Mouse (Mus musculus): Measurements from ENCODE around the gene Rhbdf2.
A peak's percentile ranks its signal among the peaks of the same experiment; 100 is the strongest.

Rhbdf2 gene

DNA sequence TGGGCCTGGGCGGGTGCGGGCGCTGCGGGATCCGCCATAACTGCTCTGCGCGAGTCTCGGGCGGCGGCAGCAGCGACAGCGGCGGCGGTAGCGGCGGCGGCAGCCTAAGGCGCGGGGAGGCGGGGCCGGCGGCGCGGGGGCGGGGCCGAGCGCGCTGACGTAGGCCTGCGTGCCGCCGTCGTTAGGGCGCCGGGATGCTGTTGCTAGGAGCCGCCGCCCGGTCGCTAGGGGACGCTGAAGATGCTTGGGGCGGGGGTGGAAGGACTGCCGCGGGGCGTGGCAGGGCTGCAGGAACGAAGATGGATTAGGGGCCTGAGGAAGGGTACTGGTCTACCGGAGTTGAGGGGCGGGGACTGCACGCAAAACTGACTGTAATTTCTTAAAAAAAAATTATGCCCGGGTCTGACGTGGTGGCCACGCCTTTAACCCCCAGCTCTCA lies 45.4 kb downstream of the Rhbdf2 start, which contains the start of gene Ube2o:
TSS of gene Ube2o (minus strand) at position 72 of the 439 bp plus-strand sequence.
- peak; percentile 88 for DNase-seq

DNA sequence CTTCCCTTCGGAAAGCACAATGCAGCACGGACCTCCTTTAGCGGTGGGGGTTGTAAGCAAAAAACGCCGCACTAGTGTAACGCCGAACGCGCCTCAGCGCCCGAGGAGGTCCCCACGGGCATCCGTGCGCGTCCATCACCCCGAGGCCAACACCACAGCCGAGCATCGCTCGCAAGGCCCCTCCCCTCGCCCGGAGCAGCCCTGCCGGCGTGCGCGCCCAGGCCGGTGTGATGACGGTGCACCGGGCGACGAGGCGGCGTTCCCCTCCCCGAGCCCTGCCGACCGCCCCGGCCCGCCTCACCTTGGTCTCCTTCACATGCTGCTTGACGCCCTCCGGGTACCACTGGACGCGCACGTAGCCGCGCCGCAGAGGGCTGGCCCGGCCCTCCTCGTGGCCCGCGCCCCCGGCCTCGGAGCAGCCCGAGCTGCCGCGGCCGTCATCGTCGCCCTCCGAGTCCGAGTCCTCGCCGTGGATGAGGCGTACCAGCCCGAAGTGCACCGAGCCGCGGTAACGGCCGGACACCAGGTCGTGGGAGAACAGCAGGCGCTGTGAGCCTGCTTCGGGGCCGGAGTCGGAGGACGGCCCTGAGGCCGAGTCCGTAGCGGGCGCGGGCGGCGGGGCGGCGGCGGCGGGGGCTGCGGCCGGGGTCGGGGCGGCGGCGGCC lies 46.0 kb downstream of the Rhbdf2 start:
- DNase-seq, result peak; percentile 48

DNA sequence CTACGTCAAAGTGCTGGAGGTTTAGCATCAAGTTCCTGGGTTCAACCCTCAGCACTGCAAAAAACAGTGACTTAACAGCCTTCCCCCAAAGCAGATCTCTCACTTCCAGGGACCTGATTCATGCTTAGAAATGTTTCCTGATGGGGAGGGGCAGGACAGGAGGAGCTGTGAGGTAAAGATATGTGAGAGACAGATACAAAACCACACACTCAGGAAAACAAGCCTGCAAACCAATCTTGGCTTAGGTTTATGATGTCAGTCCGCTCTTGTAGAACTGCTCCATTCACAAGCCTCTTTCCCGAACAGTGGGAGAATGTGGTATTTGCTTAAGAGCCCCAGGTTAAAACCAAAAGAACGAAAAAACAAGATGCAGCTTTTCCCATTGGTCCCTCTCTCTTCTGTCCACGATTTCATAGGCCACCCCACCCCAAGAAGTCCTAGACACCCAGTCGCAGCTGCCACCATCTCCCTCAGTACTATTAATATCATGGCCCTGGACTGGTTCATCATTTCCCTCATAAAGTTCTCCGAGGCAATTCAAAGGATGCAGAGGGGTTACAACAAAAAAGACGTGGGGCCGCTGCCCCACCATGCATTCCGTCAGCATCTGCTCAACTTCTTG lies 46.7 kb downstream of the Rhbdf2 start:
- no peak for DNase-seq

DNA sequence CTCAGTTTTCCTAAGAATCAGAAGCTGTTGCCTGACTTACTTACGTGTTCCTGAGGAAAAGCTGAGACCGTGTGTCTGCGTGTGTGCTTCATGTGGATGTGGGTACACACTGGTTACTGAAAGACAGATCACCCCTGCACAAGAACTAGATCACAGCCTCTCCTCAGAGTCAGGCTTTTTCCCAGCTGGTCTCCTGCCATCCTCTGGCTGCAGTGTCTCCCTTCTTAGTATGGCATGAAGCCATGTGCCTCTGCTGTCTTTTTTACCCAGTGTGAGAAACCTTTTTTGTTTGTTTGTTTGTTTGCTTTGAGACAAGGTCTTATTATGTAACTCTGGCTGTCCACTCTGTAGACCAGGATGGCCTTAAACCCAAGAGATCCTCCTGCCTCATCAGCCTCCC lies 47.5 kb downstream of the Rhbdf2 start:
- no peak for DNase-seq

DNA sequence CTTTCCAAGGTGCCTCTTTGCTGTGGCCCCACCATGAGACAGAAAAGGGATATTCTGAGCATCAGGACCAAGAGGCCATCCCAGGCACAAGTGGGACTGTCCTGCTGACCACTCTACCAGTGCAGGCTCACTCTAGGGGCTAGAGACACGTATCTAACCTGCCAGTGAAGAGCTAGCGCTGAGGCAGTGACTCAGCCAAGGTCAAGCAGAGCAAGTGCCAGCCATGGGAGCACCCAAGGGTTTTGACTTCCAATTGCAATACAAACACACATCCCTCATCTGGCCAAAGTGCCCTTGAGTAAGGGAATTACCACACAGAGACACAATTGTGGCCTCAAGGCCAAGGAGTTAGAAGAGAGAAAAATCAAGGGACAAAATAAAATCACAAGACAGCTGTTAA lies 51.4 kb downstream of the Rhbdf2 start:
- DNase-seq, result no peak

DNA sequence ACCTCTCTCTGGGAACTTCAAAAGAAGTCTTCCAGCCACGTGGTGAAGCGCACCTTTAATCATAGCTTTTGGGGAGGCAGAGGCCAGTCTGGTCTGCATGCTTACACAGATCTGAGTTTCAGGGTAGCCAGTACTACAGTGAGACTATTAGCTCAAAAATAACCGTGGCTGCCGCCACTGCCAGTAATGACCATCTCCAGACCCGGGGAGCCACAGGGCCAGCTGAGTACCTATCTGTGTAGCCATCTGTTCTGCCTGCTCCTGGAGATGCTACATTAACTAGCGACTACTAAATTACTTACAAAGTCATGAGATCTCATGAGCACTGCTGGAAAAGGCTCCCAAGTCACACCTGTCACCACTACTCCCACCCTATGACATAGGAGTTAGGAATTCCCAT lies 51.8 kb downstream of the Rhbdf2 start:
- no peak for DNase-seq

GRCm38 (mm10) chr11:116574486-116574885 lies 52.3 kb downstream of the Rhbdf2 start:
- DNase-seq, result no peak

- DNase-seq, result no peak
Measured at GRCm38 (mm10) chr11:116572756-116573543, 53.9 kb downstream of the Rhbdf2 start.

DNA sequence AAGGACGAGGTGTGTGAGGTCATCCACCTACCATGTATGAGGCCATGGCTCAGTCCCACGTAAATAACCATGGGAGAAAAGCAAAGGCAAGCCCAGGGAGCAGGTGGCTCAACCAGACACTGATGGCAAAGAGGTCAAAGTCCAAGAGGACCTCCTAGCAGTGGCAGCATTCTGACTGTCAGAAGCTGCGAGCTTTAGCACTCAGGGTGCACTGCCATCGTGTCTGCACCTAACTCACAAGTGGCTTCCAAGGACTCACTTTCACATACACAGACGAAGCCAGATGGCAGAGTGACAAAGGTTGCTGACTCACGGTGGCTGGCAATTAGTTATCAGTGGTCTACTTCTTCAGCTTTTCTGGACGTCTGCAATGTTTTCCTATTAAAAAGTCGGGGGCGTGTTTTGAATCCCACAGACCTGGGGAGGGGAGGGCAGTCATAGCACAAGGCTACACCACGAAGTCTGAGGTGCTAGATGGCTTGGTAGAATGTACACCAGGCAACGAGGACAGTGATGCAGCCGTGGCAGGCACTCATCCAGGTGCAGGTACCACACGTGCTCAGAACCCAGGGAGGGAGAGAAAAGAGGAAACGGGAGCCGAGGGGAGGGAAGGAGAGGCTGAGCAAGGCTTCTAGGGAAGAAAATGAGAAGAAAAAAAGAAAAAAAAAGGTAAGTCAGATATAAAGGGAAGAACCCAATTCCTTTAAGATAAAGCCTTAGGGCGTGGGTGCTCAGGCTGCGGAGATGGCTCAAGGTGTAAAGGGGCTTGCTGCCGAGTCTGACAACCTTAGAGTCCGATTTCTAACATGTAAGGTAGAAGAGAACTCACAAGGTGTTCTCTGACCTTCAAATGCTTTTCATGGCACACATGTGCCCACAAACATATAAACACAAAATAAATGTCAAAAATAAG lies 54.8 kb downstream of the Rhbdf2 start:
- DNase-seq, result no peak

DNA sequence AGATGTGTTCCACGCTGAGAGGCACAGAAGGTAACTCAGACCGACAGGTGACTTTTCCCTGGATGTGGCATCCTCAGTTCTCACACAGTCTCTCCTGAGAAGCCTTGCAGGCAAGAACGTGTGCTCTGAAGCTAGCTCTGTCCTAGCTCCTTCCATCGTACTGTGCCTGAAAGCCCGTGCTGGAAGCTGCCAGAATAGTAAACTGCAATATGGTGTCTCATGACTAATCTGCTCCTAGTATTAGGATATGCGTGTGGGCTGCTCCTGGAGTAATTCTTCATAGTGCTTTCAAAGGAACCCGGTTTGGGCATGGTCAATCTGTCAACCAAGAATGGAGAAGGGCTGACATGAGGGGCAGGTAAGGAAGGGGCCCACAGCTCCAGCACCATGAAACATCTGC lies 56.0 kb downstream of the Rhbdf2 start:
- no peak for DNase-seq

DNA sequence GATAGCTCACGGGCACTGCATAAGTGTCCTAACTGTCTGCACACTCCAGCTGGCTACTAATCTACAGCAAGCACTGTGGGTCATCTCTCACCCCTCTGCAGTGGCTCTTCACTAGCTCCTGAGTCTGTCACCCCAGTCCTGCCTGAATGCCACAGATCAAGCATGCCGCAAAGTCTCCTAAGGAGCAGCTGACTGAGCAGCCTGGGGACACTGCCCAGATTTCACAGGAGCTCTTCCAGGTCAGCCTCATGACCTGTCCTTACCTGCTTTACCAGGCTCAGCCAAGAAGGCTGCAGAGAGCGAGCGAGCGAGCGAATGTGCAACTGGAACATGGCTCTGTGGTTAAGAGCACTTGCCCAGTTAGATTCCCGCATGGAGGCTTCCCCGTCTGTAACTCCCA lies 59.3 kb downstream of the Rhbdf2 start:
- no peak for DNase-seq

- no peak for DNase-seq
Measured at GRCm38 (mm10) chr11:116565283-116566041, 61.4 kb downstream of the Rhbdf2 start.

GRCm38 (mm10) chr11:116556308-116556707 lies 70.5 kb downstream of the Rhbdf2 start:
- no peak for DNase-seq

- no peak for DNase-seq
Measured at GRCm38 (mm10) chr11:116555572-116555971, 71.2 kb downstream of the Rhbdf2 start.

DNA sequence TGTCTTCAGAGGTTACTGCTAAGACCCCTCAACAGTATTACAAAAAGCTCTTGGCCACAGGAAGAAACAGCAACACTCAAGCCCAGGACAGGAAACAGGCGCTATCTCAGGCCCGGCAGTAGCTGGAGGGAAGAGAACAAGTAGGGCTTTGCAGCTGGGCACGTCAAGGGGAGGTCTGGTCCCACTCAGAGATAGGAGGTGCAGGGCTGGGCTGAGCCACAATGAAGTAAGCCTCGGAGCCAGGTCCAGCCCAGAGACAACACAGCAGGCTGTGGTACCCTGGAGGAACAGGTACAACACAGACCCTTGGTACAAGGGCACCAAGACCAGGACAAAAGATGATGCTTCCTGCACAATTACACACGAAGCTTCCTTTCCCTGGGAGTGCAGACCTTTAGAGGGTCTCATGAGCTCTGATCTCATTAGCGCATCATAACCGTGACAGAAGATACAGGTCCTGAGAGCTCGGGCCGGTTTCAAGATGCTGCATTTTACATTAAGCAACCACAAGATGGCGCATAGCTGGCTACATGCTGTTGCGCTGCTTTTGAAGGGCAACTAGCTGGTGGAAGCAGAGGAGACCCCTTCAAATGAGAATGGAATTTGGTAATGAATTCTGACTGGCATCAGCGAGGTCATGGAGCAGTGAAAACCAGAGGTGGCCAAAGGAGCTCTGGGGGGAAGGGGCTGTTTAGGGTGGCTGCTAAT lies 72.5 kb downstream of the Rhbdf2 start:
- DNase-seq, result no peak

DNA sequence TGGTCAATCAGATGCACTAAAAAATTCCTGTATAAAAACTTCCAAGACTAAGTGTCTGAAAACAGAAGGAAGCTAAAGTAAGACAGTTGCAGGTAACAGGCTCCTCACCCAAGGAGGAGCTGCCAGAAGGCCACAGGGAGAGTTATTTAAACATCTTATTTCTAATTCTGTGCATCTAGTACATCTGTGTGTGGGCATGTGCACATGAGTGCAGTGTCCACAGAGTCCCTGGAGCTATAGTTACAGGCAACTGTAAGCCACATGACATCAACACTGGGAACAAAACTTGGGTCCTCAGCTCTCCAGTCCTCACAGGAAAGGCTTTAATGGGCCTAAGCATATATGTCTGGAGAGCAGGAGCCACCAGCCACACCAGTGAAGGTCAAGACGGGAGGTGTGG lies 74.6 kb downstream of the Rhbdf2 start:
- DNase-seq, result no peak

DNA sequence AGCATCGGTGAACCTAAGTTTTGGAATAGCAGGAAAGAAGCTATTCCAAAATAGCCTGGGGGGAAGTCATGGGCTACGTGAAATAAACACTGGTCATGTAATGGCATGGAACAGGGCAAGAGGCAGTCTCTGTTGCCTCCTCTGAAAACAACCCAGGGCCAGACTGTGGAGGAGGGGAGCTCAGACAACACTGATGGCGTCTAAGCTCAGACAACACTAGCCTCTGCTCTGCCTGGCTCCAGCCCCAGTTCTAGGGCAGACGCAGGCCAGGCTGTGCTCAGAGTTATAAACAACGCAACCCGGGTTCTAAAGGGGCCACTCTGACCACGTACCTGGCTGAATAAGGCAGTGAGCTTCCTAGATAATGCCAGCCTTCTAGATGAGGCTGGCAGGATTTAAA lies 76.1 kb downstream of the Rhbdf2 start:
- no peak for DNase-seq

DNA sequence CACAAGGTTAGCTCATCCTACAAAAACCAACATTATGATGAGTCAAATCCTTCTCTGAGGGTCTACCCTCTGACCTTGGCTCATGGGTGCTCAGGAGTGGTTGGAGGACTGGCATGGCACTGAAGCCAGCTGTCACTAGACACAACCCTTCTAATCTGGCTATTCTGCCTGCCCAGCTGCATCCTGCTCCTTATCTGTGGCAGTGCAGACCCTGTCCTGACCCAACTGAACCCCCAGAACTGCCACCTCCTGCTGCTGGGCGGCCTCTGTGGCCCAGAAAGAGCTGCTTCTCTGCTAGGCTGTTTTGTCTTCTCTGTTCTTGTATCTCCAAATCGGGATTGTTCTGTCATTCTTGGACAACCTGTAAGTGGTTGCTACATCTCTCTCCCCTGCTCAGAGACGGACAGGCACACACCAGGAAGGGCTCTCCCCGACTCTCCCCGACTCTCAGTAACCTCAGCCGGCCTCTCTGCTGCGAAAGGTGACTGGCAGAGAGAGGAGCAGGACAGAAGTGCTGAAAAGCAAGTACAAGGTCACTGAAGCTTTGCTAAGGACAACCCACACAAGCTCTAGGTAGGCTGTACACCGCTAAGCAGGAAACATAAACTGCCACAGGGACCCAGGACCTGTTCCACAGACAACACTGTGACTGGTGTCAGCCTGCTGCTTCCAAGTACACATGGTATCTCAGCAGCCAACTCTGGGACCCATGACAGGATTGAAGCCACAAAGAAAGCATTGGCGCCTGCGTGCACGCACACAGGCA lies 77.4 kb downstream of the Rhbdf2 start:
- DNase-seq, result no peak

DNA sequence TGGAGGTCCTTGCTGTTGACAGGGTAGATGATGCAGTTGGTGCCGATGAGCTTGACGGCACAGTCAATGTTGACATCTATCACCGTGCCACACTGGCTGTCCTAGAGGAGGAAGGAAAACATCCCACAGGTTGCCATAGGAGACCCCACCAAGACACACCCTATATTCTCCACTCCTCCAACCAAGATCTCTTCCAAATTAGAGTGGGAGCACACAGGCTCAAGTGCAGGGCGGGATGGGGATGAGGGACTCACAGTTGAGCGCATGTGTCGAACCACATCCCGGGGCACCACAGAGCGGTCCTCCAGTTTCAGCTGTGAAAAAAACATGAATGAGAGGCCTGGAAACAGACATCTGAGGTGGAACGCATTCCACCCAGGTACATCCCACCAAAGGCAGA lies 78.0 kb downstream of the Rhbdf2 start:
- no peak for DNase-seq

Measured in right cerebral cortex, postnatal 4 days (tissue).